Mouse (Mus musculus) CH12F3 (cell line): ENCODE results near the gene Tmem150a.

Experiments
- in situ Hi-C: fragments of 300-500 bp; cut with MboI; formaldehyde crosslinking; loops from 2 replicates; pipeline ENCODE4 v1.14.3; 2020; ENCODE audit warnings: low sequenced_read_pairs

Tmem150a gene

GRCm38 (mm10) chr6:72396837-72397251, 41.6 kb downstream of the Tmem150a start:
- in situ Hi-C loops = no loop called here

DNA sequence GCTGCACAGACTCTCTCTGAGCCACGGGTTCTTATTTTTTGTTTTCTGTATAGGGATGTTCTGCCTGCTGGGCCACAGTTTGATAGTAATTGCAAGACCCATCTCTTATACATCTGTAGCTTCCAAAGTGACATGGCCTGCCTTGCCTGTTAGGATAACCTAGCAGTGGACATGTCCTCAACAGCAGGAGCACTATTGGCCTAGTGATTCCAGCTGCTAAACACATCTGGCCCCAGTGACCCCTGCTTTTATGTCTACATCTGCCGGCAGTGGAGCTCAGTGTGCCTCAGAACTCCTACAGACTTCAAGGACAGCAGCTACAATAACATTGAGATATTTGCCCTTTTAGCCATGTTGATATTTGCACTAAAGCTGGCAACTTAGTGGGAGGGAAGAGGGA, 44.7 kb downstream of the Tmem150a start:
- in situ Hi-C loops = no loop called here

DNA sequence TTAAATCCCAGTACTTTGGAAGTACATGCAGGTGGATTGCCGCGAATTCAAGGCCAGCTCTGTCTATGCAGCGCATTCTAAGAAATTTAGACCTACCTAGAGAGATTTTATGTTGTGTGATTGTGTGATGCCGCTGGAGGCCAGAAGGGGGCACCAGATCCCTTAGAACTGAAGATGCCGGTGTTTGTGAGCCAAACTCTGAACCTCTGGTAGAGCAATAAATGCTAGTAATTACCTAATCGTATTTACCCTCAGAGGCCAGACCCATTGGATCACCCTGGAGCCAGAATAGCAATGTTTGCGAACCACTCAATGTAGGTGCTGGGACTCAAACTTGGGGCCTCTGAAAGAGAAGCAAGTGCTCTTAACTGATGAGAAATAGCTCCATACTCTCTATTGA, 46.6 kb downstream of the Tmem150a start:
- in situ Hi-C loops = no loop called here

GRCm38 (mm10) chr6:72405356-72405755, 50.1 kb downstream of the Tmem150a start:
- in situ Hi-C loops = no loop called here

- in situ Hi-C loops = no loop called here
Observed at GRCm38 (mm10) chr6:72407119-72407518, 51.9 kb downstream of the Tmem150a start.
